Mouse (Mus musculus) limb, embryonic 11.5 days (tissue): ENCODE results near the gene Pcsk5. TPM values are rescaled to one million over a fixed set of nuclear protein-coding genes. Genes with fewer than 3 reads are reported as not detected.

Experiments
- ATAC-seq: fragments of 200-750 bp; cut with Nextera tagmentation; 2 replicates; pipeline ENCODE4 v1.8.0; 2017; ENCODE audit warnings: low read depth; ENCODE audit not compliant: insufficient number of reproducible peaks, low FRiP score, low TSS enrichment
- DNase-seq: peaks from one replicate; pipeline ENCODE4 v3.0.0-alpha.2; 2015; ENCODE audit warnings: low spot score
- H3K27ac ChIP-seq: fragments of 300-500 bp; sonication (generic); replicated peaks from 2 replicates; pipeline ENCODE4 v1.5.1; 2014; ENCODE audit warnings: low read depth, mild to moderate bottlenecking, low read length
- H3K27me3 ChIP-seq: fragments of 300-500 bp; sonication (generic); 2 replicates; pipeline ENCODE4 v1.6.1; 2014; ENCODE audit warnings: mild to moderate bottlenecking, low read length, mixed read lengths; ENCODE audit not compliant: control insufficient read depth, insufficient read depth
- H3K36me3 ChIP-seq: fragments of 300-500 bp; sonication (generic); 2 replicates; pipeline ENCODE4 v1.6.1; 2014; ENCODE audit warnings: mild to moderate bottlenecking, low read length, moderate library complexity, mixed read lengths; ENCODE audit not compliant: control insufficient read depth, insufficient read depth
- H3K4me1 ChIP-seq: fragments of 300-500 bp; sonication (generic); 2 replicates; pipeline ENCODE4 v1.6.1; 2014; ENCODE audit warnings: low read length, mixed read lengths; ENCODE audit not compliant: control insufficient read depth, insufficient read depth
- H3K4me2 ChIP-seq: fragments of 300-500 bp; sonication (generic); 2 replicates; pipeline ENCODE4 v1.6.1; 2014; ENCODE audit warnings: low read depth, mild to moderate bottlenecking, moderate library complexity; ENCODE audit not compliant: severe bottlenecking
- H3K4me3 ChIP-seq: fragments of 300-500 bp; sonication (generic); 2 replicates; pipeline ENCODE4 v1.5.1; 2014; ENCODE audit warnings: low read depth, low read length
- H3K9ac ChIP-seq: fragments of 300-500 bp; sonication (generic); 2 replicates; pipeline ENCODE4 v1.6.1; 2014; ENCODE audit warnings: mild to moderate bottlenecking, low read length
- H3K9me3 ChIP-seq: fragments of 300-500 bp; sonication (generic); 2 replicates; pipeline ENCODE4 v1.6.1; 2016; ENCODE audit warnings: low read length; ENCODE audit not compliant: control insufficient read depth
- WGBS: fragments of 180-500 bp; shearing (Covaris S2); extraction: QIAGEN DNeasy Blood & Tissue Kit; methylation state at CpG from one replicate; pipeline ENCODE4 v1.1.7; 2014; 5-methylcytosine and 5-hydroxymethylcytosine counted together
- polyA plus RNA-seq: library from polyadenylated mRNA; unstranded; fragments of >200 nt; fragmentation: Nextera tagmentation; extraction: Ambion mirVana; gene quantifications from 2 replicates; pipeline ENCODE4 v1.2.1, GENCODE M21; 2014

The Pcsk5 gene
- polyA plus RNA-seq, 1 experiment from 2014 or later, result 10.5 TPM

DNA sequence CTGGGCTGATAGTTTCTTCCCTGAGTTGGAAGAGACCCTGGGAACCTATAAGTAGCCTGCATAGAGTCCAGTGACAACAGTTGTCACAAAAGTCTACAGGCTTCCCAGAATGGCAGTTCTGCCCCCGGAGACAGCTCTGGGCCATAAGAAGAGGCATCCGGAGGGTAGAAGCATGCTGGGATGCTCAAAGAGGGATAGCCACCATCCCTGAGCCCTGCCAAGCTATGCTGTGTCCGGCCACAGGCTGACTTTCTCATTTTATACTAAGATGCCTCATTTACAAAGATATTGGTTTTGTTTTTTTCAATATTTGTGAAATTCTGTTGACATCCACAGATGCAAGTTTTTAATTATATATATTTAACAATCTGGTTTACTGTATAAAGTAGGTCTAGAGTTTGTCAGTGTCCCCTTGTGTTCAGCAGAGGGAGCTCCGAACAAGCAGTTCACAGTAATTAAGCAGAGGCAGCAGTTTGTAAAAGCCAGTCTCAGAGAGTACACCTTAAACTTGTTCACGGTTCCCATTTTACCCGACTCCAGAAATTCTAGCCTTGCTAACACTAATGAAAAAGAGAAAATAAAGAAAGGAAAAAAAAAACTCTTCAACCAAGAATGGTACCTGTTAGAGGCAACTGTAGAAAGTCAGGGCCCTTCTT, 369.7 kb downstream of the Pcsk5 start:
- Histone ChIP-seq H3K4me3 (no peak overlapping the region), H3K4me2 (no peak overlapping the region), H3K27me3 (no peaks in the 10 kb centered on the region), H3K36me3 (no peaks in the 10 kb centered on the region), H3K9ac (no peak overlapping the region), H3K27ac (no peak overlapping the region), H3K4me1 (peaks cover 23% of the 10 kb centered on the region; the same call in 1 of the 2 replicates), H3K9me3 (no peaks in the 10 kb centered on the region)
- 56% methylated on average over 6 of the region's 6 CpGs for WGBS
- ATAC-seq (no peak), DNase-seq (peak; percentile 40)

DNA sequence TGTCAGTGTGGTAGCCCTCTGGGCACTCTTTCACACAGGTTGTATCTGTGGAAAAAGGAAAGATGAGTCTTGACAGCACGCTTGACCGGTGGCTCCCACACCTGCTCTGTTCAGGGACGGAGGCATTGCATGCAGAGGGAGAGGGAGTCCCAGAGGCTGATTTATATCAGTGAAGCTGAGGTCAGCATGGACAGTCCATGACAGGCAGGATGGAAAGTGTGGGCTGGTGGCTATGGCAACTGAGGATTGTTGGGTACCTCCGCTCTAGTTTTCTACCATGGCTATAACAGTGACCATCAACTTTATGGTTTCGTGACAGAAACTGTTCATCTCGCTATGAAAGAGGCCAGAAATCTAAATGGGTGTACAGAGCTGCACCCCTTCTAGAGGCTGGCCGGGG, 385.4 kb downstream of the Pcsk5 start:
- no peak for ATAC-seq
- Histone ChIP-seq H3K4me2 (no peak overlapping the region), H3K27me3 (no peaks in the 10 kb centered on the region), H3K4me3 (no peak overlapping the region), H3K9ac (no peak overlapping the region), H3K4me1 (no peaks in the 10 kb centered on the region), H3K9me3 (no peaks in the 10 kb centered on the region), H3K36me3 (no peaks in the 10 kb centered on the region), H3K27ac (no peak overlapping the region)
- DNase-seq, result no peak
- 84% methylated on average over 7 of the region's 7 CpGs for WGBS

GRCm38 (mm10) chr19:17443581-17443980, 393.9 kb downstream of the Pcsk5 start:
- Histone ChIP-seq H3K27ac (no peak overlapping the region), H3K9me3 (no peaks in the 10 kb centered on the region), H3K36me3 (no peaks in the 10 kb centered on the region), H3K4me1 (no peaks in the 10 kb centered on the region), H3K4me2 (no peak overlapping the region), H3K27me3 (no peaks in the 10 kb centered on the region), H3K9ac (no peak overlapping the region), H3K4me3 (no peak overlapping the region)
- no peak for ATAC-seq
- DNase-seq, result no peak
- WGBS, result 91% methylated on average over 7 of the region's 7 CpGs

- WGBS, result 77% methylated on average over 4 of the region's 4 CpGs
- no peak overlapping the region; the same call in 1 of the 2 replicates for H3K27ac ChIP-seq
These were observed 397.8 kb downstream of the Pcsk5 start for GRCm38 (mm10) chr19:17439476-17440189.

GRCm38 (mm10) chr19:17436651-17437050, 400.8 kb downstream of the Pcsk5 start:
- Histone ChIP-seq H3K4me2 (no peak overlapping the region), H3K27ac (no peak overlapping the region), H3K27me3 (no peaks in the 10 kb centered on the region), H3K4me3 (no peak overlapping the region), H3K9ac (no peak overlapping the region), H3K9me3 (no peaks in the 10 kb centered on the region), H3K36me3 (no peaks in the 10 kb centered on the region), H3K4me1 (no peaks in the 10 kb centered on the region)
- no peak for ATAC-seq
- WGBS, result 87% methylated on average over 1 of the region's 1 CpGs
- no peak for DNase-seq

More at GRCm38 (mm10) chr19:17439476-17440189, 397.8 kb downstream of the Pcsk5 start:
- DNase-seq (no peak), ATAC-seq (no peak)
- no peaks in the 10 kb centered on the region for H3K9me3 ChIP-seq
- no peak overlapping the region for H3K4me3 ChIP-seq
- no peaks in the 10 kb centered on the region for H3K36me3 ChIP-seq
- no peak overlapping the region for H3K9ac ChIP-seq
- H3K4me2 ChIP-seq, result no peak overlapping the region
- no peaks in the 10 kb centered on the region for H3K27me3 ChIP-seq
- H3K4me1 ChIP-seq, result no peaks in the 10 kb centered on the region

DNA sequence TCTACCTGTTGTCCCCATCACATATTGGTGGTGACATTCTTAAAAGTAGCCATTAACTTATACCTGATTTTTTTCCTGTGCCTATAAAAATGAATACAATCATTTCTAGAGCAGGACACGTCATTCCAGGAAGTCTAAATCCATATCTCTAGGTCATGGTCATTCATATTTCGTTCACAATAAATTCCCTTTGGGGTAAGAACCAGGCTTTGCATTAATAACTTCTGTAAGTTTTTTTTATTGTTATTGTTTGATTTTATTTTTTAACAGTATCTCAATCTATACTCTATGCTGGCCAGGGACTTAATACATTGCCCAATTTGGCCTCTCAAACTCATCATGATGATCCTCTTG, 408.9 kb downstream of the Pcsk5 start:
- WGBS, result 87% methylated on average over 2 of the region's 2 CpGs
- no peak overlapping the region for H3K4me2 ChIP-seq
- no peaks in the 10 kb centered on the region for H3K4me1 ChIP-seq
- no peak overlapping the region for H3K4me3 ChIP-seq
- ATAC-seq, result no peak
- no peaks in the 10 kb centered on the region for H3K27me3 ChIP-seq
- H3K36me3 ChIP-seq, result no peaks in the 10 kb centered on the region
- no peak overlapping the region for H3K9ac ChIP-seq
- H3K27ac ChIP-seq, result no peak overlapping the region
- no peaks in the 10 kb centered on the region for H3K9me3 ChIP-seq
- DNase-seq, result no peak

GRCm38 (mm10) chr19:17427824-17428560, 409.4 kb downstream of the Pcsk5 start:
- no peaks in the 10 kb centered on the region for H3K36me3 ChIP-seq
- H3K9ac ChIP-seq, result no peak overlapping the region
- no peak overlapping the region for H3K4me3 ChIP-seq
- no peak overlapping the region for H3K4me2 ChIP-seq
- H3K27me3 ChIP-seq, result no peaks in the 10 kb centered on the region
- H3K27ac ChIP-seq, result no peak overlapping the region
- no peak for ATAC-seq
- no peaks in the 10 kb centered on the region for H3K4me1 ChIP-seq
- H3K9me3 ChIP-seq, result no peaks in the 10 kb centered on the region
- 87% methylated on average over 2 of the region's 2 CpGs for WGBS
- DNase-seq, result no peak

- no peak for ATAC-seq
- no peaks in the 10 kb centered on the region for H3K9me3 ChIP-seq
- 84% methylated on average over 3 of the region's 3 CpGs for WGBS
- H3K4me1 ChIP-seq, result no peaks in the 10 kb centered on the region
- no peak overlapping the region for H3K9ac ChIP-seq
- no peaks in the 10 kb centered on the region for H3K36me3 ChIP-seq
- H3K4me2 ChIP-seq, result no peak overlapping the region
- no peak overlapping the region for H3K4me3 ChIP-seq
- no peak for DNase-seq
- H3K27me3 ChIP-seq, result no peaks in the 10 kb centered on the region
- no peak overlapping the region for H3K27ac ChIP-seq
These were observed 414.1 kb downstream of the Pcsk5 start for GRCm38 (mm10) chr19:17423306-17423705.
